Mouse (Mus musculus) kidney, embryonic 16.5 days (tissue): ENCODE data around the gene Zfp61. TPM values are rescaled to one million over a fixed set of nuclear protein-coding genes. Genes with fewer than 3 reads are reported as not detected.

ENCODE experiments used
- ATAC-seq: fragments of 200-750 bp; cut with Nextera tagmentation; 2 replicates; pipeline ENCODE4 v1.8.0; 2017; ENCODE audit warnings: moderate TSS enrichment; ENCODE audit not compliant: low FRiP score, low TSS enrichment
- H3K27ac ChIP-seq: fragments of 300-500 bp; sonication (generic); 2 replicates; pipeline ENCODE4 v1.5.1; 2014; ENCODE audit warnings: low read length
- H3K27me3 ChIP-seq: fragments of 300-500 bp; sonication (generic); 2 replicates; pipeline ENCODE4 v1.6.1; 2014; ENCODE audit warnings: low read length, control low read depth, mixed read lengths; ENCODE audit not compliant: insufficient read depth
- H3K36me3 ChIP-seq: fragments of 300-500 bp; sonication (generic); 2 replicates; pipeline ENCODE4 v1.6.1; 2014; ENCODE audit warnings: low read length, control low read depth, mixed read lengths; ENCODE audit not compliant: insufficient read depth
- H3K4me1 ChIP-seq: fragments of 300-500 bp; sonication (generic); 2 replicates; pipeline ENCODE4 v1.6.1; 2014; ENCODE audit warnings: low read length, control low read depth, mixed read lengths; ENCODE audit not compliant: insufficient read depth
- H3K4me2 ChIP-seq: fragments of 300-500 bp; sonication (generic); replicated peaks from 2 replicates; pipeline ENCODE4 v1.6.1; 2014; ENCODE audit warnings: low read depth, low read length
- H3K4me3 ChIP-seq: fragments of 300-500 bp; sonication (generic); 2 replicates; pipeline ENCODE4 v1.5.1; 2014; ENCODE audit warnings: mild to moderate bottlenecking, low read length
- H3K9ac ChIP-seq: fragments of 300-500 bp; sonication (generic); replicated peaks from 2 replicates; pipeline ENCODE4 v1.6.1; 2014; ENCODE audit warnings: low read length
- H3K9me3 ChIP-seq: fragments of 300-500 bp; sonication (generic); 2 replicates; pipeline ENCODE4 v1.6.1; 2016; ENCODE audit warnings: low read length, control low read depth
- WGBS: fragments of 180-500 bp; shearing (Covaris S2); extraction: QIAGEN DNeasy Blood & Tissue Kit; methylation state at CpG from one replicate; pipeline ENCODE4 v1.1.7; 2014; 5-methylcytosine and 5-hydroxymethylcytosine counted together
- microRNA-seq: library from miRNA; unstranded; fragments of <30 nt; microRNA quantifications from one replicate; pipeline ENCODE4, GENCODE M21; 2016
- polyA plus RNA-seq: library from polyadenylated mRNA; unstranded; fragments of >200 nt; fragmentation: Nextera tagmentation; extraction: Ambion mirVana; gene quantifications from 2 replicates; pipeline ENCODE4 v1.2.1, GENCODE M21; 2015

The Zfp61 gene
- polyA plus RNA-seq, 1 experiment from 2014 or later, result 43.5 TPM

DNA sequence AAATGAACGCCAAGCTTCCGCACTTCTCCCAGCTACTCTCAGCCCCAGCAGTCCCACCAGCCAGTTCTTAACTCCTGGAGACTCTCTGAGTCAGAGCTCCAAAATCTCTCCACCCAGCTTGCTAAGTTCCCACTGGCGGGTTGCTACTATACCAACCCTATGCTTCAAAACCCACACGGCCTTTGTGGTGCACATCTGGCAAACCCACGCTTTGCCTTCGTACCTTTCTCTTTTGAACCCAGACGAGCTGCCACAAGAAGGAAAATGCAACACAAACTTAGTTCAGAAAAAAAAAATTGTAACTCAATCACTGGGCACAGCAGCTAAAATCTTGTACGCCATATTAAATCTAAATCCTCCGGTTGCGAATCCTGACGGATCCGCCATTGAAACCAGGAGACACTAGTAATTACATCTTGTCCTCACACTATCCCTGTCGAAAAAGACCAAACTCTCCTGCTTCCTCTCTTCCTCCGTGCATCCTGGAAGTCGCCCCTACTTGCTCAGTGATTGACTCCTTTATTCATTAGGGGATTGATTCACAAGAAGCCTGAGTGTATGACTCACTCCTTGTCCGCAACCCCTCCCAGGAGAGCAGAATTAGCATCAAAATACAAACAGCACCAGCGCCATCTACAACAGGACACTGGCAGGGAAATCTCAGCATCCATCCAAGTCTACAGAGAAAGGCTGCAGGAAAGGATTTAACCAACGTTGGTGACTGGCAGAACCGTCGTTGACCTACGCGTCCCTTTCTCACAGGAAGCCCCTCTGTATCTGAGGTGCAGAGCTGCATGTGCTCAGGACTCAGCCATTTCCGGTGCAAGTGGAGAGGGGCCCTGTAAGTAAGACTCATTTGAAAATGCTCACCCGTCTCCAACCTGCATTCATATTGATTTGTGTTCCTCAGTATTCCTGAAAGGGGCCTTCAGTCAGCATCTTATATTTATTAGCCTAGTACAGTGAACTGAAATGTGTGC, 32.6 kb downstream of the Zfp61 start:
- H3K4me2 ChIP-seq, result no peak overlapping the region
- WGBS, result 74% methylated on average over 24 of the region's 24 CpGs

DNA sequence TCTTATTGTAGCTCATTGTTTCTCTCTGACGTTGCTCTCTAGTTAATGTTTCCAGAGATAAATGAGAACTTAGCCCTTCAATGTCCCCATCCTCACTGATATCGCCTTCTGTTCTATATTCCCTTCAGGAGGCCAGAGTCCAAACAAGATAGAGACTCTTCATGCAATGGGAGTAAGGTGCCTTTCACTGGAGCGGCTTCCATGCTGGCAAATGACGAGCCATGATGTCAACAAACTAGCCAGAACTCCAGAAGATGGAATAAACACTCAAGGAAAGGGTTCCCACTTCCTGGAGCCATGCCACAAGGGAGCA, 41.1 kb downstream of the Zfp61 start:
- H3K4me2 ChIP-seq, result no peak overlapping the region
- H3K4me3 ChIP-seq, result no peak overlapping the region
- ATAC-seq, result no peak
- H3K27me3 ChIP-seq, result no peaks in the 10 kb centered on the region
- 92% methylated on average over 4 of the region's 4 CpGs for WGBS
- no peaks in the 10 kb centered on the region for H3K9me3 ChIP-seq
- no peak overlapping the region for H3K27ac ChIP-seq
- H3K36me3 ChIP-seq, result peaks cover 23% of the 10 kb centered on the region
- peaks cover 5% of the 10 kb centered on the region; the same call in 1 of the 2 replicates for H3K4me1 ChIP-seq
- no peak overlapping the region for H3K9ac ChIP-seq

More for the DNA sequence above, 32.6 kb downstream of the Zfp61 start:
- no peaks in the 10 kb centered on the region for H3K9me3 ChIP-seq
- H3K9ac ChIP-seq, result no peak overlapping the region
- no peaks in the 10 kb centered on the region for H3K27me3 ChIP-seq
- no peak overlapping the region for H3K4me3 ChIP-seq
- no peak overlapping the region for H3K27ac ChIP-seq
- peaks cover 7% of the 10 kb centered on the region; the same call in 1 of the 2 replicates for H3K36me3 ChIP-seq
- no peaks in the 10 kb centered on the region for H3K4me1 ChIP-seq
- ATAC-seq, result no peak

DNA sequence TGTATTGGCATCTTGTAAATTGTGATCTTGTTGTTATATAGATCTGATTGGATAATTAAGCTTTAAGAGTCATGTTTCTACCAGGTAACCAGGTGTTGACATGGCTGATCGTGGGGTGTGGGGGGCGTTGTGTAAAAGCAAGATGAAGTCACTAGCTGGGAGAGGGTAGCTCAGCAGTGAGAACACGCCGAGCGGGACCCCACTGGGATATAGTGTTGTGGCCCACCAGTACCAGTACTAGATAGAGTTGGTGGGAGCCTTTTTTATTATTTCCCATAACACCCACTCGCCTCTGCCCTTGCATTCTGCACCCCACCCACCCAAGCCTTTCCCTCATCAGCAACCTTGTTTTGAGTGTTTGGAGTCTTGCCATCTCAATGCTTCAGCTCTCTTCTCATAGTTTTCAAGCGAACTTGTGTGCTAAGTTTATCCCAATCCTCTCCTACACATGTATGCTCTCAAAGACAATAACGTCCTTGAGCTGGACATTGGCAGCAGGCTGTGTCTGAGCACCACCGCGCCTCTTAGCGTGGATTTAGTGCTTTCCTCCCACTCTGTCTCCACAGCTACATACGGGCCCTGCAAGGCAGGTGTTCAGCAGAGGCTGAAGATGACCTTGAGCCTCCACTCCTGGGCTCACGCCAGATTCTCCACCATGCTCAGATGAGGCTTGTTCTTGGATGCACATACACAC, 41.6 kb downstream of the Zfp61 start:
- no peak for ATAC-seq
- H3K4me1 ChIP-seq, result peaks cover 5% of the 10 kb centered on the region; the same call in 1 of the 2 replicates
- H3K9ac ChIP-seq, result no peak overlapping the region
- peaks cover 23% of the 10 kb centered on the region for H3K36me3 ChIP-seq
- 90% methylated on average over 13 of the region's 13 CpGs for WGBS
- H3K27ac ChIP-seq, result no peak overlapping the region
- no peak overlapping the region for H3K4me3 ChIP-seq
- H3K27me3 ChIP-seq, result no peaks in the 10 kb centered on the region
- H3K9me3 ChIP-seq, result no peaks in the 10 kb centered on the region
- no peak overlapping the region for H3K4me2 ChIP-seq

DNA sequence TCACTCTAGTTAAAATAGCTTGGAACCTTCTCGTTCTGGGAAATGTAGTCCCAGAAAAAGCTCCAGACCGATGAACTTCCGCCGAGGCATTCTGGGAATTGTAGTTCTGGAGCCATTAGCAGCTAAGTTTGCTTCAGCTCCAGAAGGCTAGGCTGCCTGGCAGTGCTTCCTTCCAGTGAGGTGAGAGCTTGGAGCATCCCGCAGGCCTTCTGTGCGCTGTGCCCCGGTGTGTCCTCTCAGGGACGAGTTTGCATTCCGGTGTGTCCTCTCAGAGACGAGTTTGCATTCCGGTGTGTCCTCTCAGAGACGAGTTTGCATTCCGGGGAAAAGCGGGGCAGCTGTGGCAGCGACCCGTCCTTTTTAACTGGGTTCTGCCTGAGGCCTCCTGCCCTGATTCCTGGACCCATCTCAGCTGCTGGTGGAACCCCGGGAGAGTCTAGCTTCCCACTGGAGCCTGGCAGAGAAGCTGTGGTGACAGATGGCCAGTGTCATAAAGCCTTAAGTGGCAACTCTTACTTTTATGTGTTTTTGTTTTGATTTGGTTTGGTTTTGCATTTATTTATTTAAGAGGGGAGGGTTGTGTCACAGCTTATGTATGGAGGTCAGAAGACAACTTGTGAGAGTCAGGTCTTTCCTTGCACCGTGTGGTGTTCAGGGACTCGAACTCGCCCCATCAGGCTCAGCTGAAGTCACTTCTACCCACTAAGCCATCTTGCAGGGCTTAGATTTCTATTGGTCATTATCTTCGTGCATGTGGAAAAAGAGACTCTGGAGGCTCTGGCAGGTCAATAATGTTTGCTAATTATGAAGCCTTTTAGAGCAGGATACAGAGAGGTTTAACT, 46.2 kb downstream of the Zfp61 start, which contains the start of gene Zfp108:
Gene Zfp108, plus strand, starts transcription at position 162 of the 842 bp plus-strand sequence.
- H3K4me2 ChIP-seq, result peak within 1 kb of the TSS; percentile 54
- 20% methylated on average over 21 of the region's 21 CpGs for WGBS
- no peaks in the 10 kb centered on the region for H3K27me3 ChIP-seq
- peaks cover 8% of the 10 kb centered on the region; the same call in 1 of the 2 replicates for H3K4me1 ChIP-seq
- no peaks in the 10 kb centered on the region for H3K9me3 ChIP-seq
- H3K36me3 ChIP-seq, result peaks cover 2% of the 10 kb centered on the region; the same call in 1 of the 2 replicates
- ATAC-seq, result peak; percentile 92
- no peak within 1 kb of the TSS for H3K27ac ChIP-seq
- H3K9ac ChIP-seq, result peak within 1 kb of the TSS; percentile 59
- peak within 1 kb of the TSS; percentile 54 for H3K4me3 ChIP-seq

DNA sequence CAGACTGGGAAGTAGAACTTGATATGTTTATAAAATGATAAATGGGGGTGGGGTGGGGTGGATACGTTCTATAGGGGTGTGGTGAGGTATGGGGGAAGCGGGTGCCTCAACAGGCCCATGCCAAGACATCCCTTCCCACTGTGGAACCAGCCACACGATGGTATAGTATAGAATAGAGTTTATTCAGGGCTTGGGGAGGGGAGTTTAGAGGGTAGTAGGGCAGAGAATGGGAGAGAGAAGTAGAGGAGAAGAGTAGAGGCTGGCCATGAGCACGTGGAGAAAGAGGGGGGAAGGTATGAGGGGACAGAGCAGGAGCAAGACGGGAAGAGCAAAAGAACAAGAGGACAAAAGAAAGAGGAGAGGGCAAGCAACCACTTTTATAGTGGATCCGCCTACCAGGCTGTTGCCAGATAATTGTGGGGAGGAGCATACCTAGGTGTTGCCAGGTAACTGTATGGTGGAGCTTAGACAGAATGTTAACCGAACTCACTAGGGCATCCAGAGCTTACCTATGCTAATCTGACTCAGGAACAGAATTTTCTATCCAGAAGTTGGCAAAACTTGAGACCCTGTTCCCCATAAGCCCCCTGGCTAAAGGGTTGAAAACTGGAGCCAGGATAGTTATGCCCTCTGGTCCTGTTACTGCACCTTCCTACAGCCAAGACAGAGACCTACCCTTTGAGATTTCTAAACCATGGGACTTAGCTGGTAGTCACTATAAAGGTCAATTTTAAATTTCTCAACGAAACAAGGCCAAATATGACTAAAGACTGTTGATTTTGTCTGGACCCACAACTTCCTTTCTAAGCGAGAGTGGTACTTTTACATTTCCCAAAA, 47.0 kb downstream of the Zfp61 start:
- Histone ChIP-seq H3K9me3 (no peaks in the 10 kb centered on the region), H3K4me3 (peak overlapping the region; percentile 54), H3K4me2 (peak overlapping the region; percentile 54), H3K27ac (no peak overlapping the region), H3K9ac (peak overlapping the region; percentile 44; the same call in 1 of the 2 replicates), H3K27me3 (no peaks in the 10 kb centered on the region), H3K4me1 (peaks cover 8% of the 10 kb centered on the region; the same call in 1 of the 2 replicates), H3K36me3 (no peaks in the 10 kb centered on the region)
- 64% methylated on average over 9 of the region's 9 CpGs for WGBS
- ATAC-seq, result peak; percentile 68

Small RNAs within 50 kb of the gene (microRNA-seq; reads per million reads assigned to microRNA genes)
- not detected for gene Gm27592

Other genes starting within 250 kb of the Zfp61 start
- not detected in 2 replicates for gene Vmn1r183, start 248.0 kb downstream of the Zfp61 start, polyA plus RNA-seq
- 24.6 and 25.0 TPM in 2 replicates for gene Zfp180, start 219.3 kb downstream of the Zfp61 start, polyA plus RNA-seq
- 6.3 and 8.4 TPM in 2 replicates for gene Zfp112, start 188.9 kb downstream of the Zfp61 start, polyA plus RNA-seq
- gene Zfp235, start 167.1 kb downstream of the Zfp61 start, polyA plus RNA-seq, result 19.0 and 19.3 TPM in 2 replicates
- gene Zfp114, start 126.2 kb downstream of the Zfp61 start, polyA plus RNA-seq, result 6.1 and 6.9 TPM in 2 replicates
- 11.8 and 13.1 TPM in 2 replicates for gene Zfp111, start 89.8 kb downstream of the Zfp61 start, polyA plus RNA-seq
- gene Zfp109, start 63.7 kb downstream of the Zfp61 start, polyA plus RNA-seq, result 6.3 and 6.9 TPM in 2 replicates
- 4.4 and 4.9 TPM in 2 replicates for gene Zfp108, start 46.4 kb downstream of the Zfp61 start, polyA plus RNA-seq
- 12.1 and 14.1 TPM in 2 replicates for gene Zfp93, start 30.8 kb downstream of the Zfp61 start, polyA plus RNA-seq
- 12.8 and 13.9 TPM in 2 replicates for gene Zfp94, start 15.4 kb upstream of the Zfp61 start, polyA plus RNA-seq
- gene Tescl, start 32.7 kb upstream of the Zfp61 start, polyA plus RNA-seq, result 0.19 and 0.42 TPM in 2 replicates
- gene Lypd5, start 48.0 kb upstream of the Zfp61 start, polyA plus RNA-seq, result not detected in 2 replicates
- 4.4 and 4.9 TPM in 2 replicates for gene Kcnn4, start 69.0 kb upstream of the Zfp61 start, polyA plus RNA-seq
- 28.3 and 31.9 TPM in 2 replicates for gene Smg9, start 98.4 kb upstream of the Zfp61 start, polyA plus RNA-seq
- gene Irgc1, start 151.1 kb upstream of the Zfp61 start, polyA plus RNA-seq, result not detected in 2 replicates
- gene Plaur, start 161.3 kb upstream of the Zfp61 start, polyA plus RNA-seq, result 16.3 and 18.5 TPM in 2 replicates
- 4.3 and 6.6 TPM in 2 replicates for gene Cadm4, start 180.8 kb upstream of the Zfp61 start, polyA plus RNA-seq
- 60.5 and 67.6 TPM in 2 replicates for gene Zfp428, start 205.8 kb upstream of the Zfp61 start, polyA plus RNA-seq
- 0.42 and 0.80 TPM in 2 replicates for gene AC161166.1, start 211.2 kb upstream of the Zfp61 start, polyA plus RNA-seq
- 7.2 and 7.8 TPM in 2 replicates for gene Irgq, start 229.5 kb upstream of the Zfp61 start, polyA plus RNA-seq
- gene Pinlyp, start 244.9 kb upstream of the Zfp61 start, polyA plus RNA-seq, result 0.64 and 1.0 TPM in 2 replicates
- gene Xrcc1, start 245.1 kb upstream of the Zfp61 start, polyA plus RNA-seq, result 159 and 164 TPM in 2 replicates